Mouse (Mus musculus) MEL (cell line): Measurements from ENCODE around the gene Mroh7. TPM values are rescaled to one million over a fixed set of nuclear protein-coding genes. Genes with fewer than 3 reads are reported as not detected.

ENCODE experiments used
- DNase-seq: peaks from one replicate; pipeline ENCODE4 v3.0.0; 2011; ENCODE audit warnings: low read depth, low spot score
- H3K27ac ChIP-seq: 2 replicates; pipeline ENCODE4 v1.5.1; 2012; ENCODE audit warnings: low read depth, mild to moderate bottlenecking, control low read depth, low read length, moderate library complexity; ENCODE audit not compliant: control insufficient read depth
- H3K27me3 ChIP-seq, 2 experiments: fragments of 150-350 bp in 1 of 2; sonication (generic) in 1 of 2; 2 replicates each; pipeline ENCODE4 v1.6.1; 2012; ENCODE audit warnings: low read length in 2 of 2, mild to moderate bottlenecking in 2 of 2, improper control_type of control experiment in 1 of 2, moderate library complexity in 1 of 2; ENCODE audit not compliant: insufficient read depth in 2 of 2, control insufficient read depth in 1 of 2
- H3K36me3 ChIP-seq, 2 experiments: 2 replicates each; pipeline ENCODE4 v1.6.1; 2012 to 2014; ENCODE audit warnings: low read length in 2 of 2, improper control_type of control experiment in 1 of 2, inconsistent platforms in 1 of 2, mild to moderate bottlenecking in 1 of 2; ENCODE audit not compliant: insufficient read depth in 2 of 2, control insufficient read depth in 1 of 2
- H3K4me1 ChIP-seq, 2 experiments: fragments of 150-350 bp in 1 of 2; sonication (generic) in 1 of 2; 2 replicates each; pipeline ENCODE4 v1.6.1; 2012; ENCODE audit warnings: low read length in 2 of 2, improper control_type of control experiment in 1 of 2, mild to moderate bottlenecking in 1 of 2; ENCODE audit not compliant: insufficient read depth in 2 of 2, control insufficient read depth in 1 of 2
- H3K4me3 ChIP-seq, 2 experiments: fragments of 150-350 bp in 1 of 2; sonication (generic) in 1 of 2; 2 replicates each; pipeline ENCODE4 v1.5.1; 2012; ENCODE audit warnings: low read depth in 2 of 2, low read length in 2 of 2, mild to moderate bottlenecking in 2 of 2, moderate library complexity in 2 of 2, control low read depth in 1 of 2, improper control_type of control experiment in 1 of 2; ENCODE audit not compliant: control insufficient read depth in 1 of 2, insufficient read depth in 1 of 2
- H3K79me2 ChIP-seq: 2 replicates; pipeline ENCODE4 v1.6.1; 2012; ENCODE audit warnings: mild to moderate bottlenecking, low read length, moderate library complexity; ENCODE audit not compliant: control insufficient read depth, poor library complexity, insufficient read depth
- H3K9ac ChIP-seq: 2 replicates; pipeline ENCODE4 v1.6.1; 2012; ENCODE audit warnings: low read depth, mild to moderate bottlenecking, control low read depth, low read length, moderate library complexity; ENCODE audit not compliant: control insufficient read depth, poor library complexity, severe bottlenecking
- H3K9me3 ChIP-seq: fragments of 150-350 bp; sonication (generic); replicated peaks from 2 replicates; pipeline ENCODE4 v1.6.1; 2012; ENCODE audit warnings: mild to moderate bottlenecking, low read length, improper control_type of control experiment, moderate library complexity; ENCODE audit not compliant: insufficient read depth
- CTCF ChIP-seq, 3 experiments: IDR thresholded peaks in 2 of 3; conservative IDR thresholded peaks in 1 of 3; 2 replicates each; pipeline ENCODE4 v1.5.1; 2011 to 2012; ENCODE audit warnings: low read length in 3 of 3, low read depth in 2 of 3, mild to moderate bottlenecking in 2 of 3, improper control_type of control experiment in 1 of 3, inconsistent platforms in 1 of 3, mixed read lengths in 1 of 3, moderate library complexity in 1 of 3; ENCODE audit not compliant: control insufficient read depth in 1 of 3, insufficient read depth in 1 of 3, poor library complexity in 1 of 3, severe bottlenecking in 1 of 3
- E2F4 ChIP-seq: IDR thresholded peaks from 2 replicates; pipeline ENCODE4 v1.6.1; 2011; ENCODE audit warnings: low read depth, low read length, improper control_type of control experiment, borderline replicate concordance
- ELF1 ChIP-seq: IDR thresholded peaks from 2 replicates; pipeline ENCODE4 v1.6.1; 2014; ENCODE audit warnings: low read depth, mild to moderate bottlenecking, inconsistent platforms, low read length, improper control_type of control experiment, moderate library complexity
- GABPA ChIP-seq: IDR thresholded peaks from 2 replicates; pipeline ENCODE4 v1.6.1; 2012; ENCODE audit warnings: low read depth, mild to moderate bottlenecking, inconsistent platforms, low read length, improper control_type of control experiment, moderate library complexity
- GATA1 ChIP-seq: IDR thresholded peaks from 2 replicates; pipeline ENCODE4 v1.6.1; 2011; ENCODE audit warnings: low read depth, low read length, improper control_type of control experiment
- HCFC1 ChIP-seq: IDR thresholded peaks from 2 replicates; pipeline ENCODE4 v1.6.1; 2012; ENCODE audit warnings: low read depth, mild to moderate bottlenecking, inconsistent platforms, low read length, improper control_type of control experiment, moderate library complexity
- JUND ChIP-seq: IDR thresholded peaks from 2 replicates; pipeline ENCODE4 v1.6.1; 2011; ENCODE audit warnings: low read depth, mild to moderate bottlenecking, improper control_type of control experiment, low read length
- MAFK ChIP-seq: IDR thresholded peaks from 2 replicates; pipeline ENCODE4 v1.6.1; 2011; ENCODE audit warnings: low read depth, mild to moderate bottlenecking, low read length, improper control_type of control experiment, borderline replicate concordance
- MAZ ChIP-seq: IDR thresholded peaks from 2 replicates; pipeline ENCODE4 v1.6.1; 2012; ENCODE audit warnings: low read depth, mild to moderate bottlenecking, inconsistent platforms, low read length, improper control_type of control experiment
- MYB ChIP-seq: IDR thresholded peaks from 2 replicates; pipeline ENCODE4 v1.6.1; 2011; ENCODE audit warnings: mild to moderate bottlenecking, low read depth, low read length, improper control_type of control experiment
- MYC ChIP-seq: IDR thresholded peaks from 2 replicates; pipeline ENCODE4 v1.6.1; 2011; ENCODE audit warnings: low read depth, mild to moderate bottlenecking, low read length, improper control_type of control experiment, moderate library complexity
- NELFE ChIP-seq: IDR thresholded peaks from 2 replicates; pipeline ENCODE4 v1.6.1; 2011; ENCODE audit warnings: low read depth, low read length, improper control_type of control experiment
- POLR2A ChIP-seq, 2 experiments: IDR thresholded peaks; 2 replicates each; pipeline ENCODE4 v1.6.1; 2011 to 2012; ENCODE audit warnings: low read length in 2 of 2, mild to moderate bottlenecking in 2 of 2, control low read depth in 1 of 2, improper control_type of control experiment in 1 of 2, low read depth in 1 of 2, moderate library complexity in 1 of 2; ENCODE audit not compliant: control insufficient read depth in 1 of 2, insufficient read depth in 1 of 2, poor library complexity in 1 of 2
- RAD21 ChIP-seq: IDR thresholded peaks from 2 replicates; pipeline ENCODE4 v1.6.1; 2011; ENCODE audit warnings: mild to moderate bottlenecking, low read depth, low read length, improper control_type of control experiment
- RCOR1 ChIP-seq: IDR thresholded peaks from 2 replicates; pipeline ENCODE4 v1.6.1; 2012; ENCODE audit warnings: low read depth, mild to moderate bottlenecking, inconsistent platforms, low read length, improper control_type of control experiment
- SIN3A ChIP-seq: IDR thresholded peaks from 2 replicates; pipeline ENCODE4 v1.6.1; 2012; ENCODE audit warnings: low read length, improper control_type of control experiment, inconsistent platforms
- SMC3 ChIP-seq: IDR thresholded peaks from 2 replicates; pipeline ENCODE4 v1.6.1; 2011; ENCODE audit warnings: low read depth, low read length, improper control_type of control experiment
- TAL1 ChIP-seq: IDR thresholded peaks from 2 replicates; pipeline ENCODE4 v1.6.1; 2012; ENCODE audit warnings: mild to moderate bottlenecking, inconsistent platforms, low read length, moderate library complexity, mixed read lengths
- TBP ChIP-seq: IDR thresholded peaks from 2 replicates; pipeline ENCODE4 v1.8.0; 2011; ENCODE audit warnings: low read depth, low read length, improper control_type of control experiment
- TCF12 ChIP-seq: IDR thresholded peaks from 2 replicates; pipeline ENCODE4 v1.6.1; 2014; ENCODE audit warnings: low read depth, mild to moderate bottlenecking, inconsistent platforms, low read length, improper control_type of control experiment, moderate library complexity
- UBTF ChIP-seq: IDR thresholded peaks from 2 replicates; pipeline ENCODE4 v1.6.1; 2012; ENCODE audit warnings: low read depth, mild to moderate bottlenecking, inconsistent platforms, low read length, improper control_type of control experiment, moderate library complexity, borderline replicate concordance; ENCODE audit not compliant: insufficient read depth
- USF2 ChIP-seq, 2 experiments: IDR thresholded peaks; 2 replicates each; pipeline ENCODE4 v1.6.1; 2011 to 2012; ENCODE audit warnings: improper control_type of control experiment in 2 of 2, low read length in 2 of 2, borderline replicate concordance in 1 of 2, inconsistent platforms in 1 of 2, low read depth in 1 of 2, mild to moderate bottlenecking in 1 of 2; ENCODE audit not compliant: insufficient read depth in 1 of 2
- ZNF384 ChIP-seq: IDR thresholded peaks from 2 replicates; pipeline ENCODE4 v1.6.1; 2012; ENCODE audit warnings: low read depth, mild to moderate bottlenecking, inconsistent platforms, low read length, improper control_type of control experiment
- polyA plus RNA-seq, 2 experiments: library from polyadenylated mRNA; stranded (reverse) in 1 of 2; unstranded in 1 of 2; fragments of >175 nt in 1 of 2; fragments of >200 nt in 1 of 2; gene quantifications; 2 replicates each; pipeline versions ENCODE4 v1.2.1 to v1.2.4; 2012; ENCODE audit warnings: low replicate concordance in 2 of 2, low read depth in 1 of 2; ENCODE audit not compliant: insufficient read length in 2 of 2, insufficient read depth in 1 of 2, missing spikeins in 1 of 2
- total RNA-seq: library from RNA; depleted of rRNA; stranded (reverse); fragments of 300-350 nt; gene quantifications from 2 replicates; pipeline ENCODE4 v1.2.3, GENCODE M21; 2012

Gene Mroh7
- total and polyA plus RNA-seq, 3 experiments: 0.03 TPM; not detected in 2

- TF ChIP-seq ELF1: peak; percentile 67; the same call in 1 of the 2 replicates
- TF ChIP-seq TAL1: no peak
- no peak for TF ChIP-seq RAD21
- peak; percentile 55; the same call in 1 of the 2 replicates for TF ChIP-seq MYC
These were observed 52.1 kb downstream of the Mroh7 start, which contains the start of gene Ttc4 (continued) for GRCm38 (mm10) chr4:106678442-106679118.

- H3K27ac ChIP-seq: no peak overlapping the region
- H3K79me2 ChIP-seq: peaks cover 11% of the 10 kb centered on the region
- DNase-seq: no peak
- H3K4me3 ChIP-seq: no peak overlapping the region
- peaks cover 4 to 14% of the 10 kb centered on the region in 2 experiments; a peak in 3 of 4 replicates for H3K4me1 ChIP-seq
- no peak overlapping the region for H3K9ac ChIP-seq
- H3K36me3 ChIP-seq: peaks cover 3 to 9% of the 10 kb centered on the region in 2 experiments
- no peak for TF ChIP-seq HCFC1
- TF ChIP-seq SIN3A: no peak
- TF ChIP-seq SMC3: no peak
- no peak for TF ChIP-seq GATA1
- TF ChIP-seq NELFE: no peak
- TF ChIP-seq GABPA: no peak
- TF ChIP-seq CTCF (IDR thresholded peaks at IDR 0.05 in 2 of 3, conservative IDR thresholded peaks at IDR 0.05 in 1 of 3; ENCODE audit: control insufficient read depth in 1 of 3, insufficient read depth in 1 of 3, low read depth in 2 of 3, low read length in 3 of 3, poor library complexity in 1 of 3, severe bottlenecking in 1 of 3): no peak
- no peak for TF ChIP-seq ELF1
- TF ChIP-seq POLR2A (IDR thresholded peaks at IDR 0.05; ENCODE audit: control insufficient read depth in 1 of 2, insufficient read depth in 1 of 2, low read depth in 1 of 2, low read length in 2 of 2, poor library complexity in 1 of 2): no peak
- no peak for TF ChIP-seq E2F4
- no peak for TF ChIP-seq MYC
- TF ChIP-seq ZNF384: no peak
- TF ChIP-seq UBTF: no peak
- TF ChIP-seq TBP: no peak
- TF ChIP-seq USF2 (IDR thresholded peaks at IDR 0.05; ENCODE audit: borderline replicate concordance in 1 of 2, insufficient read depth in 1 of 2, low read depth in 1 of 2, low read length in 2 of 2): no peak
- no peak for TF ChIP-seq MAZ
- H3K27me3 ChIP-seq: no peaks in the 10 kb centered on the region
- no peaks in the 10 kb centered on the region for H3K9me3 ChIP-seq
These were observed 54.0 kb downstream of the Mroh7 start for GRCm38 (mm10) chr4:106676749-106677148.

GRCm38 (mm10) chr4:106666546-106666945 lies 64.2 kb downstream of the Mroh7 start:
- Histone ChIP-seq H3K9me3 (no peaks in the 10 kb centered on the region), H3K36me3 (peaks cover 0 to 15% of the 10 kb centered on the region in 2 experiments; a peak in 2 of 4 replicates), H3K4me3 (no peak overlapping the region), H3K9ac (no peak overlapping the region), H3K27me3 (no peaks in the 10 kb centered on the region), H3K27ac (no peak overlapping the region), H3K79me2 (no peaks in the 10 kb centered on the region), H3K4me1 (no peaks in the 10 kb centered on the region)
- no peak for DNase-seq
- TF ChIP-seq TBP (no peak), MAFK (no peak), RCOR1 (no peak), USF2 (IDR thresholded peaks at IDR 0.05; ENCODE audit: borderline replicate concordance in 1 of 2, insufficient read depth in 1 of 2, low read depth in 1 of 2, low read length in 2 of 2) (no peak), MYB (no peak), POLR2A (IDR thresholded peaks at IDR 0.05; ENCODE audit: control insufficient read depth in 1 of 2, insufficient read depth in 1 of 2, low read depth in 1 of 2, low read length in 2 of 2, poor library complexity in 1 of 2) (no peak), TAL1 (no peak), TCF12 (no peak), JUND (no peak), GABPA (no peak)
